Comparison of ENCODE assay signal across 19 mouse cellular contexts in genomic region chr15:74049556-74049955, GRCm38 (mm10).
DNase-seq lines count a peak whose midpoint lies in the region; ATAC-seq and TF ChIP-seq lines count a peak whose summit lies in the region.
"Had no signal": no experiment of that assay in that cellular context is flagged by ENCODE, and none has a peak within 500 bp of the region (broad histone marks: within the 10 kb centered on the region; RNA-seq: fewer than 3 reads in every experiment).

No protein-coding gene starts in this region.

- DNase-seq in frontal cortex, postnatal 10 days (ENCODE audit: low spot score in 2 of 2) = no peak
- peak; percentile 52 to 66 for DNase-seq in left cerebral cortex, adult 2 months (ENCODE audit: extremely low spot score in 1 of 2, low spot score in 2 of 2)
- no peak for DNase-seq in left cerebral cortex, postnatal 4 days
- peak; percentile 60 for DNase-seq in adrenal gland, postnatal 14 days
- DNase-seq in spleen, postnatal 14 days (ENCODE audit: low spot score in 2 of 2) = no peak
- DNase-seq in forebrain, embryonic 11.5 days (ENCODE audit: low spot score) = no peak
- DNase-seq: cerebellum, adult 2 months; forebrain, postnatal 0 days; gastrocnemius, postnatal 10 days; kidney, adult 9 months had no signal

- no peaks in the 10 kb centered on the region for H3K9me3 ChIP-seq in forebrain, embryonic 11.5 days (ENCODE audit: control insufficient read depth, low read length)
- H3K9me3 ChIP-seq: hindbrain, embryonic 13.5 days; limb, embryonic 13.5 days; midbrain, embryonic 13.5 days had no signal

- H3K4me1 ChIP-seq in olfactory bulb, adult 2 months (ENCODE audit: control insufficient read depth, insufficient read depth, low read length) = peaks cover 36% of the 10 kb centered on the region
- H3K4me1 ChIP-seq in forebrain, embryonic 11.5 days (replicated peaks; ENCODE audit: control insufficient read depth, insufficient read depth, low read length) = 0 out of 2 replicates have a peak, but pooled peaks cover 2% of the 10 kb centered on the region
- H3K4me1 ChIP-seq: limb, embryonic 13.5 days had no signal

- ATAC-seq in frontal cortex, adult (ENCODE audit: low TSS enrichment) = peak; percentile 74
- ATAC-seq in forebrain, embryonic 11.5 days (replicated peaks; ENCODE audit: low FRiP score) = no peak
- ATAC-seq: activated CD4-positive, CD25-positive, alpha-beta regulatory T cell, adult 4 months; forebrain, postnatal 0 days; lung, postnatal 0 days; midbrain, embryonic 13.5 days had no signal

- TF ChIP-seq CTCF in left cerebral cortex, adult 2 months (IDR thresholded peaks at IDR 0.05) = no peak
- TF ChIP-seq CTCF in olfactory bulb, adult 2 months (IDR thresholded peaks at IDR 0.05; ENCODE audit: insufficient read depth, low read depth, low read length) = no peak

- no peak overlapping the region for H3K4me3 ChIP-seq in left cerebral cortex, adult 2 months
- no peak overlapping the region for H3K4me3 ChIP-seq in olfactory bulb, adult 2 months (ENCODE audit: insufficient read depth, low read depth, low read length)
- no peak overlapping the region for H3K4me3 ChIP-seq in forebrain, embryonic 11.5 days (ENCODE audit: low read depth, low read length)
- H3K4me3 ChIP-seq: erythroblast, embryonic 14.5 days; hindbrain, embryonic 13.5 days; limb, embryonic 13.5 days; midbrain, embryonic 13.5 days had no signal

- intact Hi-C loops in left cerebral cortex, adult 2 months (cut with DNase I) = loop anchor here (5.0 kb wide), 1 partner anchor 128 kb away; no protein-coding TSS in a partner anchor
- intact Hi-C loops in left cerebral cortex, postnatal 4 days (cut with DNase I) = no loop called here

- WGBS in olfactory bulb, adult 2 months = 14% methylated on average over 4 of the region's 4 CpGs
- WGBS in forebrain, embryonic 11.5 days = 55% methylated on average over 4 of the region's 4 CpGs

- TF ChIP-seq POLR2A in olfactory bulb, adult 2 months (IDR thresholded peaks at IDR 0.05; ENCODE audit: insufficient read depth, low read depth, low read length) = no peak

- H3K27me3 ChIP-seq in forebrain, embryonic 11.5 days (ENCODE audit: control insufficient read depth, insufficient read depth, low read length) = no peaks in the 10 kb centered on the region
- H3K27me3 ChIP-seq: midbrain, embryonic 13.5 days had no signal

- no peaks in the 10 kb centered on the region for H3K36me3 ChIP-seq in forebrain, embryonic 11.5 days (ENCODE audit: control insufficient read depth, insufficient read depth, low read length)
- H3K36me3 ChIP-seq: hindbrain, embryonic 13.5 days; limb, embryonic 13.5 days; midbrain, embryonic 13.5 days had no signal

- no peak overlapping the region for H3K4me2 ChIP-seq in forebrain, embryonic 11.5 days (ENCODE audit: low read depth, low read length, severe bottlenecking)
- H3K4me2 ChIP-seq: hindbrain, embryonic 13.5 days; limb, embryonic 13.5 days; midbrain, embryonic 13.5 days had no signal

- no peak overlapping the region for H3K27ac ChIP-seq in left cerebral cortex, adult 2 months
- peak overlapping the region; percentile 71 for H3K27ac ChIP-seq in olfactory bulb, adult 2 months (ENCODE audit: insufficient read depth, low read depth, low read length)
- no peak overlapping the region for H3K27ac ChIP-seq in forebrain, embryonic 11.5 days (ENCODE audit: low read depth, low read length)
- H3K27ac ChIP-seq: hindbrain, embryonic 13.5 days; limb, embryonic 13.5 days; liver, embryonic 14.5 days; midbrain, embryonic 13.5 days had no signal

- H3K9ac ChIP-seq in forebrain, embryonic 11.5 days (ENCODE audit: low read length) = no peak overlapping the region
- H3K9ac ChIP-seq: forebrain, postnatal 0 days; hindbrain, embryonic 13.5 days; limb, embryonic 13.5 days; liver, embryonic 14.5 days; midbrain, embryonic 13.5 days had no signal

Comparison
In these comparisons a context has a peak if more than half of its experiments do, and no peak if none do; other contexts are left out.
1. DNase-seq: peak in left cerebral cortex, adult 2 months (2 of 2) and adrenal gland, postnatal 14 days (single experiment); none in frontal cortex, postnatal 10 days (0 of 2), left cerebral cortex, postnatal 4 days (single experiment), spleen, postnatal 14 days (0 of 2) and forebrain, embryonic 11.5 days (single experiment).